Mouse (Mus musculus) cerebellum, adult (tissue): ENCODE data around the gene Dop1a.
"Not testable (repeated sequence)": the region's sequence is repeated elsewhere in the genome, so short reads cannot be mapped to it uniquely, and the experiment has no call there.

ENCODE experiments used
- ATAC-seq: cut with Nextera tagmentation; 2 replicates; pipeline ENCODE4 v1.9.2; 2017; ENCODE audit warnings: mild to moderate bottlenecking, moderate library complexity, mixed read lengths; ENCODE audit not compliant: insufficient number of reproducible peaks, low FRiP score, low TSS enrichment

The Dop1a gene

DNA sequence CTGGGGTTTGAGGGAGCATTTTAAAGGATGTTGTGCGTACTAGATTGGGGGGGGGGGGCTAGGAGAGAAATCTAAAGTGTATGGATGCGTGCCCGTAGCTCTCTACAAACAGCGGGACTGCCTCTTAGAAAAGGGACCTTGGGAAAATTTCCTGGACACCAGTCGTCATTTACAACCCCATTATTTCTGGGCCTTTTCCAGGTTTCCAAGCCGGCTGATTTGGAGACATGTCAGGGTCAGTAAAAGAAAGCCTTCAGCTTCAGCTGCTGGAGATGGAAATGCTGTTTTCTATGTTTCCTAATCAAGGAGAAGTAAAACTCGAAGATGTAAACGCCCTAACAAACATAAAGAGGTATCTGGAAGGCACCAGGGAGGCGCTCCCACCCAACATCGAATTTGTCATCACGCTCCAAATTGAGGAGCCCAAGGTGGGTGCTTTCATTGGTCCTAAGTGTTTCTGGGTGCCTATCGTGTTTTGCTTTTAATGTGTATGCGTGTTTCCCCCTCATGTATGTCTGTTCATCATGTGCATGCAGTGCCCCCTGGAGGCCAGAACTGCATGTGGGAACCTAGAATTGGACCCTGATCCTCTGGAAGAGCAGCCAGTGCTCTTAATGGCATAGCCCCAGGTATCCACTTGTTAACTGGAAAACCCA, 105.8 kb downstream of the Dop1a start:
- no peak for ATAC-seq

DNA sequence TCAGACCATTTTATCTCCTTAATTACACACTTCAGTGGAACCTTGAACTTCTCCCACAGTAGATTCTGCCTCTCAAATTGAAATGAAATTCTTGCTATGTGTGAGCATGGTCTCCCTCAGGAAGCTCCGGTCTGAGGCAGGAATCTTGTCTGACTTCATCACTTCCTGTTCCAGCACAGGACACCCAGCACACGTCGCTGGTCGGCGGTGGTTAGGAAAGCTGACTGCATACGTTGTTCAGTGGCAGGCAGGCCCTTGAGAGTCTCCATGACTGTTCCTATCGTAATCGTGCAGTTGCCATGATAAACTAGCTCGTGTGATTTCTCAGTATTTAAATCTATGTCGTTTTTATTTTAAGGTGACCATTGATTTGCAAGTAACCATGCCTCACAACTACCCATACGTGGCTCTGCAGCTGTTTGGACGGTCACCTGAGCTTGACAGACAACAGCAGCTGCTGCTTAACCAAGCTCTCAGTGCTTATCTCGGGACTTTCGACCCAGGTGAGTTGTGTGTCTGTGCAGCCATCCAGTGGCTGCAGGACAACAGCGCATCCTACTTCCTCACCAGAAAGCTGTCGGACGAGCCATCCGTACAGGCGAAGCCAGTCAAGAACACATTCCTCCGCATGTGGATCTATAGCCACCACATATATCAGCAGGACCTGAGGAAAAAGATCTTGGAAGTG, 106.8 kb downstream of the Dop1a start:
- ATAC-seq = no peak

DNA sequence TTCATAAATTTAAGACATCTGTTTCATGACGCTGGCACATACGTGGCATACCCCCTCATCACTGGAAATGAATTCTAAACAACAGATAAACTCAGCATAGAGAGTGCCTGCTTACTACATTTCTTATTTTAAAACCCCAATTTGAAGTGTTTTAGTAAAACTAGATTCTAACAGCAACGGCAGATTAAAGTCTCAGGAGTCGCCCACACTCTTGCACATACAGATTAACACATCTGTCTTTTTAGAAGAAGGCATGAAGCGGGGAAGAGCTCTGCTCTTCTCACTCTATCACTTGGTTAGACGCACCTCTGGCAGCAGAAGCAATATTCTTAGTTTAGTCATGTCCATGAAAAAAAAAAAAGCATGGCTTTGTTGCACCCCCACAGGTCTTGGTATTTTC, 108.2 kb downstream of the Dop1a start:
- no peak for ATAC-seq

DNA sequence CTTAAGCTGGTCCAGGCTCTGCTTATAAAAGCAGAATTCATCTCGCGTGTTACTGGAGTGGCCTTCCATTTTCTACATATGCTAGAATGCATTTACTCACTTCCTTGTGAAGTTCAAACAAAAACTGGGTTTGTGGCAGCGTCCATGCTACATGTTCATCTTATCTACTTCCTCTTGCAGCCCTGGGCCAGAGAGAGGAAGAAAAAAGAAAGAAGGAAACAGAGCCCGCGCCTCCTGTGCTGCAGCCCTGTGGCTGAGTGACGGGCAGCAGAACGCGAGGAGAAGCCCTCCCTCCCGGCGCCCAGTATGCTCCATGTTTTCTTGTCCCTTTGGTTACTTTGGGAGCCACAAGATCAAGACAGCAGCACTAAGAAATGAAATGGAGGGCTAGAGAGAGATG, 112.7 kb downstream of the Dop1a start:
- ATAC-seq = no peak

DNA sequence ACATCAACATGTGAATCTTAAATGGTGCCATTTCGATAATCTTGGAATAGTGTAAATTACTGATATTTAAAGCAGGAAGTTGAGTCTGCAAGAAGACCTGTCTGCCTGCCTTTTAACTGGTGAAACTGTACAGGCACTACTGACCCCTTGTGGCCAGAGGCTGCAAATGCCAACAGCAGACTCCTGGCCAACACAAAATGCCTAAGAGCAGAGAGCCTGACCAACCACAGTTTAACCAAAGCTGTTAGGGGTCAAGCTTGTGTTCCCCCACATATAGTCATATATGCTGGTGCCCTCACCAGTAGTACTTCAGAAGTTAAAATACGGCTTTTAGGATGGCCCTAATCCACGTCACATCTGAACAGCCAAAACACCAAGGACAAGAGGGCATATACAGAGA, 116.8 kb downstream of the Dop1a start:
- ATAC-seq = peak; percentile 58; the same call in 1 of the 2 replicates

DNA sequence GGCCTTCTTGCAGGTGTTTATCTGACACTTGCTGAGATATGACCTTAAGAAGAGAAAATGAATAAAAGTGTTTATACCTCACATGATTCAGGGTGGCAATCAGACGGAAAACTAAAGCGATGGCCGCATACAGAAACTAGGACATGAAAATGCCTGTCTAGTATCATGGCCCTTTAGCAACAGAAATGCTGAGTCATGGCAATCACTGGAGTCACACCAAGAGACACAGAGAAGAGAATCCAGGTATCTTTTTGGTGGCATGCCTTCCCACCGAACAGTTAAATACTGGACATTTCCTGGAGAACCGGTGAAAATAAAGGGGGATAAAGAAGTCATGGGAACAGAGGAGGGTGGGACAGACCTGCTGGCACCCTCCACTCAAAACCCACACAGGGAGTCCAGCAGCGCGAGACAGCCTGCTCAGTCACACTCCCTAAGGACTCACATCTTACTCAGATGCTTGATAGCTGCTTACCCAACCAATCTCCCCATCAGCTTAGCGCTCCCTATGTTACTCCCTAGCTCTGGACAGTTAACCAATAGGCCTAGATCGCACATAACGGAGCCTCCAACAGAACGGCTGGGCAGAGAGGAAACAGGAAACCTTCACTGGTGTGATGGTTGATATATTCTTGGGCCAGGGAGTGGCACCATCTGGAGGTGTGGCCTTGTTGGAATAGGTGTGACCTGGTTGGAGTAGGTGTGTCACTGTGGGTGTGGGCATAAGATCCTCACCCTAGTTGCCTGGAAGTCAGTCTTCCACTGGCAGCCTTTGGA, 120.3 kb downstream of the Dop1a start:
- ATAC-seq = no peak

DNA sequence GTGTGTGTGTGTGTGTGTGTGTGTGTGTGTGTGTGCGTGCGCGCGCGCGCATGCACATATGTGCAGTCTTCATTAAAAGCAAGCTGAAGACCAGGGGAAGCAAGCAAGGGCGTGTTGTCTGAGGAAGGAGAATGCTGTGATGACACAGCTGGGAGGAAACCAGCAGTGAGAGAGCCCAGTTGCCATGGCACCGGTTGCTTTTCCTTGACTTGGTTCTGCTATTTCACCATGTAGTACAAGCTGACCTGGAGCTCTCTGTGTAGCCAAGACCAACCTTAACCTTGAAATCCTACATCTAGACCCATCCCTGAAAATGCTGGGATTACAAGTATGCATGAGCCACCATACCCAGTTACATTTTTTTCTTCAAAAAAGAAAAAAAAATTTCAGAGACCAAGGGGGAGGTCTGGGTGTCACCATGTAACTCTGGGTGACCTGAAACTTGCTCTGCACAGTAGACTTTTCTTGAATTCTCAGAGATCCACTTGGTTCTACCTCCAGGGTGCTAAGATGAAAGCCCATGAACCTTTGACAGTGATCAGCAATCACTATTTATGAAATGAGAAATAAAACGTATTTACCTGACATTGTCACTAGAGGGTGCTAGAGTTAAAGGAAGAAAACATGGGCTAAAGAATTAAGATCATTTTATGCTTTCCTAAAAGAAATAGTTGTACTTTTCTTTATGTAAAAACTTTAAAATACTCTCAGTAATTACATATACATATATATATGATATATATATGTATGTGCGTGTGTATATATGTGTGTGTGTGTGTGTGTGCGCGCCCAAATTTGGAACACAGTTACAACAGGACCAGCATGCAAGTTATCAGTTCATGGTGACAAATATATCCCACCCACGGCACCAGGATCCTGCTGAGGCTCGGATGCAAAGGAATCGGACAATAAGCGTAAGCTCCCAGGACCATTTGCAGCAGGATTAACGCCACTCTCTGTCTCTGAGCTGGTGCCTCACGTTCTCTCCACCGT, 126.0 kb downstream of the Dop1a start:
- ATAC-seq = no peak

DNA sequence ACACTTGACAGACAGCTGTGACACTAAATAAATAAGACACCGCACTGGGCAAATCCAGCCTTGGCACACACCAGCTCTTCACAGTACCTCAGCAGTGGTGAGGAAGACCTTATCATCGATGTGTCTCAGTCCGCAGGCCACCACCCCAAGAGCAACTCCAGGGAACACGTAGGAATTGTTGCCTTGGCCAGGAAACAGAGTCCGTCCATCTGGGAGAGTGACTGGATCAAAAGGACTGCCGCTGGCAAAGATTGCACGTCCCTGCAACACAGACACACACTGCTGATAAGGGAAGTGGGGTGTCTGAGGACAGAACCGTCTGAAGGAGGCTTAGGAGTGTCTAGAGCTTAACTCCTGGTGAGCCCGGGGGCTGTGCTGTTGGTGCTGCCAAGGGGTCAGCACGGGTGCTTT, 127.4 kb downstream of the Dop1a start:
- ATAC-seq = not testable (repeated sequence)

DNA sequence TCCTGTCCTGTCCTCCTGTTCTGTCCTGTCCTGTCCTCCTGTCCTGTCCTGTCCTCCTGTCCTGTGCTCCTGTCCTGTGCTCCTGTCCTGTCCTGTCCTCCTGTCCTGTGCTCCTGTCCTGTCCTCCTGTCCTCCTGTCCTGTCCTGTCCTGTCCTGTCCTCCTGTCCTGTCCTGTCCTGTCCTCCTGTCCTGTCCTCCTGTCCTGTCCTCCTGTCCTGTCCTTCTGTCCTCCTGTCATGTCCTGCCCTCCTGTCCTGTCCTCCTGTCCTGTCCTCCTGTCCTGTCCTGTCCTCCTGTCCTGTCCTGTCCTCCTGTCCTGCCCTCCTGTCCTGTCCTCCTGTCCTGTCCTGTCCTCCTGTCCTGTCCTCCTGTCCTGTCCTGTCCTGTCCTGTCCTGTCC, 130.0 kb downstream of the Dop1a start:
- ATAC-seq = not testable (repeated sequence)

DNA sequence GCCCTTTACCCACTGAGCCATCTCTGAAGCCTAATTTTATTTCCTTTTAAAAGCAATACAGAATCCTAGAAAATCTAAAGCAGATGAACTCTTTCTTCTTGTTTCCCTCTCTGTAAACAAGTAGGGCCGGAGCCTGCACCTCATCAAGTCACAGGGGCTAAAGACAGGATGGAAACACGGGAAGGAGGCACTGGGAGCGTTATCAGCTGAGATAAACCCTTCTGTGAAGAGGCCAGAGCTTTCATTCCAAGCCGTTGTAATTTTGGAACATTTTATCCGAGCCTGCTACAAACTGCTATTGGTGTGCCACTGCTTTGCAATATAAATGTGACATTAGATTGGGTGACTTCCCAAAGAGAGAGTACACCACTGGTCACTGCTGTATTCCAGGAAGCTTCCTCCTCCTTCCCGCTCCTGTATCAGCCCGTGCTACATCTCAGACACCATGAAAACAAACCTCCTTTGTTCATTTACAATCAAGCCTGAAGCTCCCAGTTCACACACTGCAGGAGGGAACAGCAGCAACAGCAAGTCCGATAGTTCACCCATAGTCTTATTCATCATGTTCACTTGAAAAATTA, 132.9 kb downstream of the Dop1a start:
- ATAC-seq = no peak
